Mouse (Mus musculus): ENCODE measurements at regions not wholly inside any gene's neighbourhood (a gene's known extent, or its start where the extent isn't known, plus 50 kb on each side); places are given as distances from the start of the nearest gene placed in this dataset.

DNA sequence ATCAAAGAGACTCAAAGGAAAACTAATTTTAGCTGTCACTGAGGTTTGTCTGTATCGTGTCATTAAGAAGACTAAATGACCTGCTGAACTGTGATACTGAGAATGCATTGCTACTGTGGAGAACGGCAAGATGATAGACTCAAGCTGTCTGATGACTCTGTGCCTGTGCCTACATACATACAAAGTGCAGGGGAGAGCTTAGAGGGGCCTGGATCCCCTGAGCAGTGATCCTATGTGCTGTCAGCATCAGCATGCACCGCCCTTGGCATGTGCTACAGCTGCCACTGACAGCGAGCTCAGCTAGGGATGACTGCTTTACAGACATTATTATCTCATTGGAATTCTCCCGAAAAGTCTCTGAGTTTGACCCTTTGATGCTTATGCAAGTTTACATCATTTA, 157.7 kb upstream of the G2e3 start:
- TF ChIP-seq ETS1 (IDR thresholded peaks at IDR 0.05; ENCODE audit: low read depth, low read length): no peak
- TF ChIP-seq CTCF (IDR thresholded peaks at IDR 0.05 in 2 of 3, conservative IDR thresholded peaks at IDR 0.05 in 1 of 3; ENCODE audit: control insufficient read depth in 1 of 3, insufficient read depth in 1 of 3, low read depth in 2 of 3, low read length in 3 of 3, poor library complexity in 1 of 3, severe bottlenecking in 1 of 3): no peak
- TF ChIP-seq E2F4 (IDR thresholded peaks at IDR 0.05; ENCODE audit: borderline replicate concordance, low read depth, low read length): no peak
- no peak for TF ChIP-seq POLR2A (IDR thresholded peaks at IDR 0.05; ENCODE audit: control insufficient read depth in 1 of 2, insufficient read depth in 1 of 2, low read depth in 1 of 2, low read length in 2 of 2, poor library complexity in 1 of 2)
- no peak for TF ChIP-seq TBP (IDR thresholded peaks at IDR 0.05; ENCODE audit: low read depth, low read length)
- TF ChIP-seq UBTF (IDR thresholded peaks at IDR 0.05; ENCODE audit: borderline replicate concordance, insufficient read depth, low read depth, low read length): no peak
- no peak for TF ChIP-seq RAD21 (IDR thresholded peaks at IDR 0.05; ENCODE audit: low read depth, low read length)
- TF ChIP-seq ZMIZ1 (IDR thresholded peaks at IDR 0.05; ENCODE audit: low read depth, low read length): no peak

All from MEL (cell line).